Mouse (Mus musculus): ENCODE data around the gene Armcx5.
A peak's percentile ranks its signal among the peaks of the same experiment; 100 is the strongest.

GRCm38 (mm10) chrX:135703111-135703510, 39.4 kb upstream of the Armcx5 start:
- peak; percentile 79 for TF ChIP-seq MAFK (IDR thresholded peaks at IDR 0.05; ENCODE audit: insufficient read depth, low read depth, low read length)
- TF ChIP-seq CHD2 (IDR thresholded peaks at IDR 0.05; ENCODE audit: low read depth, low read length): no peak
- TF ChIP-seq HCFC1 (IDR thresholded peaks at IDR 0.05; ENCODE audit: borderline replicate concordance, insufficient read depth, low read length): no peak

All from ES-E14 (cell line).